Mouse (Mus musculus): ENCODE results near the gene Gad1. TPM values are rescaled to one million over a fixed set of nuclear protein-coding genes. Genes with fewer than 3 reads are reported as not detected.

The Gad1 gene
- total RNA-seq, 4 experiments from 2014 or later = 12.4 to 20.9 (median 15.5) TPM

DNA sequence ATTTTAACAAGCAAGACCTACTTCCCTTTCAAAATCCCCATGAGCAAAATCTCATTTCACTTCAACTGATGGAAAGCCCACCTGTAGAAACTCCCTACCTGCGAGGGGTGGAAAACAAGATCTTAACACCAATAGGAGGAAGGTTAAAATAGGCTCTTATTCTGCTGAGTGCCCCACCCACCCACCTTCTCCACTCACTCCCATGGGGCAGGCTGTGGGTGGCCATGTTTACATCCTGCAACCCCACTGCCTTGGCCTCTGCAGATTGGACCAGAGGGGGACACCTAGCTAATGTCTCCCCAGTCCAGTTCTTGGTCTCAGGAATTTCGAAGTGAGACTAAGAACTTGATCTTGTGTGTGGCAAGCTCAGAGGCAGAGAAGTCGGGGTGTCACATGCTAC, 77.0 kb downstream of the Gad1 start:
- DNase-seq = no peak

- DNase-seq = no peak
Measured at GRCm38 (mm10) chr2:70631321-70631720, 78.4 kb downstream of the Gad1 start.

- no peak for DNase-seq
Measured at GRCm38 (mm10) chr2:70632412-70632811, 79.5 kb downstream of the Gad1 start.

DNA sequence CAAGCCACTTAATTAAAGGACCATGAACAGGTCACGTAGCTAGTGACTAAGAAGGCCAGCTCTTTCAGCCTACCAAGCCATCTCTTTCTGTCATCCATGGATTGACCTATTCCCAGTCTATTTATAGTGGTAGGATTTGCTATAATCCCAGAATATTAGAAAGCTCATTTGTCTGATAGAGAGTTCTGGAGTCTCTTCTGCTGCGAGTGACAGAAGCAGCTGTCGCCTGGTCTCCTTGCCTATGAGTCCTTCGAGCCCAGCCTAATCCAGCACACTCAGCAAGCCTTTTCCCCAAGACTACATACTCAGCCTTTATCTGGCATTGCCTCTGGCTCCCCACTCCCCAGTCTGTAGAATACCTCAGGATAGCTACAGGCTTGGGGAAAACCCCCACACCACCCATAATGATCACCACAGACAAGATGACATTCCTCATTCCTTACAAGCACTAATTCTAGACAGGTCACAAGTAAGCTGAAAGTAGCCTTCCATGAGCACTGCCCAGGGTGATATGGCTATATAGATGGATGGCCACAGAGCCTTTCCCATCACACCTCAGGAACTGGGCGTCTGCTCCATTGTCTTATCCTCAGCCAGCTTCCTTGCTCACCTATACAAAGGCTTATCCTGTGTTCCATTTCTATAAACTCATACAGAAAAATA, 81.3 kb downstream of the Gad1 start:
- no peak for DNase-seq

- no peak for DNase-seq
Measured at GRCm38 (mm10) chr2:70640968-70641367, 88.1 kb downstream of the Gad1 start.

DNA sequence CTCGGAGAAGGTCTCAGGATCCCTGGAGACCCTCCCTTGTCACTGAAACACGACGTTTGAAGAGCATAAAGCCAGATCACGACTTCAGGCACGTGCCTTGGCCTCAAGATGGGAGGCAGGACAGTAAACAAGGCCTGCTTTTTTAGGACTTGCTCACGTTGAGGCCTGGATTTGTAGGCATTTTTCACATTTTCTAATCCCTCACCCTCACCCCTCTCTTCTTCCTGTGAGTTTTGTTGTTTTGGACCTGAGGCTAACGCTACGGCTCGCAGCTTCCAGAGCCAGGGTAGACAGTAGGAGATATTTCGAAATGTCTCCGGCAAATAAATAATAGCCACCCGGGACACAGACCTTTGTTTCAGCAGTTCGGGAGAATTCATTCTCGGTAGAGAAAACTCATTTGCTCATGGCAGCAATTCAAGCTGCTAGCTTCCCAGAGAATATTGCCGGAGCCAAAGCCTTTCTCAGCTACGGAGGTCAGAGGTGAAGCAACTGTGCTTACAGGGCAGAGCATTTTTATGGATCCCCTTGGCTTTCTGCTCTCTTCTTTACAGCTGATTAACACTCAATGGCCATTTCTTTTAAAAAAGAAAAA, 90.2 kb downstream of the Gad1 start:
- DNase-seq = no peak

DNA sequence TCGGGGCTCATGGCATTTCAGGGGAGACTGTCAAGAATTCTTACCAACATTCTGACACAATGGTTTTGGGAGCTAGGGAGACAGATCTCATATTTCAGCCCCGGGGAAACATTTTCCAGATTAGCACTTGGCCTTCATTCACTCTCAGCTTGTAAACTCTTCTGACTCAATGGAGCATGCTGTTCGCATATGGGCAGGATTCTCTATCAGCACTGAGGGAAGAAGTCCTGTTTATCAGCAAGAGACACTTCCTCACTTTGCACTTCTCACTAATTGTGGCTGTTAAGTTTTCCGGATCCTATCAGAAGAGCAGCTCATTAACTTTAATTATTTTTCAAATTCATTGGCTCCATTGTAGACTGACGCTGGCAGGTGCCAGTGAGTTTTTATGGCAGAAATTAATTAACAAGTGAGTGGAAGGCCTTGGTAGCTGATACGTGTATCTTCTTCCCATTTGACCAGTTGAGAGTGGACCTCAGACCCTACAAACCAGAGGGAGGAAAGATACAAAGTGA, 92.5 kb downstream of the Gad1 start:
- no peak for DNase-seq

DNA sequence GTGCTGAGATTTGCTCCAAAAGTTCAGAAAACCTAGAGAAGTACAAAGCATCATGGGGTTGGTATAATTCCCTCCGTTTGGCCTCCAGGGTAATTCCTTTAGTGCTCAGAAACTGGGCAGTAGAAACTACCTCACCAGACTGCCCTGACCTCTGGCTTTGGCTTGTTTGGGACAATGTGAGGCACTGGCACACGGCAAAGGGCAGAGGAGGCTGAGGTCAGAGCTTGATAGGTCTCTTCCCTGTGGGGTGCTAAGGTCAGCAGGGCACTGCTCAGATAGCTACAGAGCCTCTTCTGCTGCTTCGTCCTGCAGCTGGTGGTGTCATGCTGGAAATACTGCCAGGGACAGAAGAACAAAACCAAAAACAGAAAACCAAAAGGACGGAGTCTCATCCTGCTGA, 94.8 kb downstream of the Gad1 start:
- DNase-seq = no peak

GRCm38 (mm10) chr2:70648271-70648670, 95.4 kb downstream of the Gad1 start:
- no peak for DNase-seq

DNA sequence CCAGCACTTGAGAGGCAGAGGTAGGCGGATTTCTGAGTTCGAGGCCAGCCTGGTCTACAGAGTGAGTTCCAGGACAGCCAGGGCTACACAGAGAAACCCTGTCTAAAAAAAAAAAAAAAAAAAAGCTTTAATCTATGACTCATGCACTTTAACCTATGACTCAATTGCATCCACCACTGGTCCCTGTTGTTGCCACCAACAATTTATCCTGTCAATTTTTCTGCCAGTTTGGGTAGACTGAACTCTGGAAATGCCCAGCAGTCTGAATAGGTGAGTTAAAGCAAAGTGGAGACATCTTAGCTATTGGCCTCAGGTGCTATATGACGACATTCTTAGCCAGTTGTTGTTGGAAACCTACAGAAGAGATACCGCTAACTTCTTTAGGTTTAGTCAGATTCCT, 96.6 kb downstream of the Gad1 start:
- DNase-seq = no peak

Other genes with a start within 250 kb of the Gad1 start
- gene Sp5, start 78.1 kb upstream of the Gad1 start, total RNA-seq (2022) = 1 to 10 TPM; 2.9 to 3.6 (median 3.4) TPM
- gene Erich2, start 44.3 kb upstream of the Gad1 start, total RNA-seq (2022) = under 1 TPM; 0.28 to 0.68 (median 0.38) TPM
- gene Gorasp2, start 108.5 kb downstream of the Gad1 start, total RNA-seq (2022) = 100 to 1,000 TPM; 112 to 131 (median 121) TPM
- gene Gm26558, start 109.0 kb downstream of the Gad1 start, total RNA-seq (2022) = under 1 TPM in 2 of 4 experiments, not detected in 2; 0.35 to 0.66 TPM

All from adrenal gland, adult 8-10 months (tissue).